ENCODE assay signal across 10 mouse cellular contexts in the genomic region with DNA sequence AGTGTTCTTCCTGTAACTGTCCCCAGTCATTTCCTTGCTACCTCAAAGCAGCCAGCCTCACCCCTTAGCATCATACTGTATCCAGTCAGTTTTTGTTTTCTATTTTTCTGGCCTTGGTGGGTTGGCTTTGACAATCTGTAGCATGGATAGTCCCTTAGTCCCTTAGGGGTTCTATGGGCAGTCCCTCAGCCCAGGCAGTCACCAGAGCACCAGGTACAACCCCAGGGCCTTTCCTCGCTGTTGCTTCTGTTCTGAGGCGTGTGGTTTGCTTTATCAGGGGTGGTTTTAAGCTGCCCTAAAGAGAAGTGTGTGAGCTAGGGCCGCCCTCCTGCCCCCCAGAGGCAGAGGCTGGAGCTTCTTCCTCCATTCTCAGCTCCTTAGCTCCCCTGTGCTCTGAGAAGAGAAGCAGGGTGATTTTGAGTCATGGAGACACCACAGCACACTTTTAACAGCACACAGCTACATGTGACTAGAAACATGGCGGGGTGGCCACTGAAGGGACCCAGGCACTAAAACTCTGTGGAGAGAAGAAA. TPM values are rescaled to one million over a fixed set of nuclear protein-coding genes. Genes with fewer than 3 reads are reported as not detected.
DNase-seq lines count a peak whose midpoint lies in the region; ATAC-seq and TF ChIP-seq lines count a peak whose summit lies in the region.
"Had no signal": no experiment of that assay in that cellular context is flagged by ENCODE, and none has a peak within 500 bp of the region (broad histone marks: within the 10 kb centered on the region; RNA-seq: fewer than 3 reads in every experiment).

No protein-coding gene starts in this region.

- H3K9ac ChIP-seq in stomach, postnatal 0 days (ENCODE audit: low read length): no peak overlapping the region
- H3K9ac ChIP-seq: heart, embryonic 15.5 days had no signal

- no peaks in the 10 kb centered on the region for H3K9me3 ChIP-seq in stomach, postnatal 0 days (ENCODE audit: control insufficient read depth, low read length)
- H3K9me3 ChIP-seq: heart, embryonic 15.5 days had no signal

- no peak overlapping the region for H3K4me3 ChIP-seq in layer of hippocampus, adult 2 months
- H3K4me3 ChIP-seq in stomach, postnatal 0 days (ENCODE audit: low read depth, low read length): no peak overlapping the region
- H3K4me3 ChIP-seq: heart, embryonic 15.5 days had no signal

- intact Hi-C loops in left cerebral cortex, postnatal 4 days (cut with DNase I): no loop called here

- no peaks in the 10 kb centered on the region for H3K4me1 ChIP-seq in stomach, postnatal 0 days (replicated peaks; ENCODE audit: control insufficient read depth, insufficient read depth)

- no peaks in the 10 kb centered on the region for H3K27me3 ChIP-seq in stomach, postnatal 0 days (ENCODE audit: control insufficient read depth, insufficient read depth, low read length)
- H3K27me3 ChIP-seq: heart, embryonic 15.5 days had no signal

- peak; percentile 30 for TF ChIP-seq CTCF in layer of hippocampus, adult 2 months (conservative IDR thresholded peaks at IDR 0.05)
- TF ChIP-seq CTCF in stomach, postnatal 0 days (IDR thresholded peaks at IDR 0.05; ENCODE audit: low read depth): peak; percentile 40

- DNase-seq in layer of hippocampus, adult 2 months (ENCODE audit: low spot score in 2 of 2): no peak
- no peak for DNase-seq in layer of hippocampus, postnatal 14 days (ENCODE audit: low spot score in 2 of 2)
- DNase-seq in R1 (ENCODE audit: low read depth, low spot score): peak; percentile 23
- DNase-seq in liver: peak; percentile 79
- peak; percentile 34 for DNase-seq in stomach, postnatal 0 days (ENCODE audit: low spot score)
- DNase-seq in left cerebral cortex, postnatal 4 days: no peak
- DNase-seq in testis, postnatal 14 days (ENCODE audit: low spot score): no peak
- DNase-seq in urinary bladder, postnatal 10 days (ENCODE audit: low spot score): no peak
- DNase-seq: adrenal gland, adult 2 months had no signal

- H3K36me3 ChIP-seq in stomach, postnatal 0 days (ENCODE audit: control insufficient read depth, insufficient read depth, low read length): peaks cover 19% of the 10 kb centered on the region

- ATAC-seq in stomach, postnatal 0 days (ENCODE audit: low FRiP score, low TSS enrichment): no peak

- TF ChIP-seq EP300 in stomach, postnatal 0 days (optimal IDR thresholded peaks at IDR 0.05): no peak

- peak overlapping the region; percentile 71 for H3K27ac ChIP-seq in layer of hippocampus, adult 2 months
- H3K27ac ChIP-seq in stomach, postnatal 0 days (replicated peaks): no peak overlapping the region
- H3K27ac ChIP-seq: heart, embryonic 15.5 days had no signal

- 70% methylated on average over 4 of the region's 4 CpGs for WGBS in stomach, postnatal 0 days

- no peak overlapping the region for H3K4me2 ChIP-seq in stomach, postnatal 0 days (replicated peaks; ENCODE audit: low read depth)
- H3K4me2 ChIP-seq: heart, embryonic 15.5 days had no signal

RNA-seq across cellular contexts. Expression of a gene that starts 10.4 kb away (rescaled TPM):
- under 1 TPM; 0.22 to 0.38 TPM for total RNA-seq in layer of hippocampus, adult 2 months (2021)
- total RNA-seq in layer of hippocampus, postnatal 14 days (2021): under 1 TPM; 0.23 to 0.38 TPM
- 30.8 and 33.8 TPM in 2 replicates for polyA plus RNA-seq in stomach, postnatal 0 days (2015; fragmentation: Nextera tagmentation; extraction: Ambion mirVana)
- under 1 TPM; 0.24 to 0.46 TPM for total RNA-seq in left cerebral cortex, postnatal 4 days (2021)

Comparison
In these comparisons a context has a peak if more than half of its experiments do, and no peak if none do; other contexts are left out.
1. DNase-seq: peak in R1 (single experiment), liver (single experiment) and stomach, postnatal 0 days (single experiment); none in layer of hippocampus, adult 2 months (0 of 2), layer of hippocampus, postnatal 14 days (0 of 2), left cerebral cortex, postnatal 4 days (single experiment), testis, postnatal 14 days (single experiment) and urinary bladder, postnatal 10 days (single experiment).